Comparison of ENCODE assay signal across 8 mouse cellular contexts in the genomic region with DNA sequence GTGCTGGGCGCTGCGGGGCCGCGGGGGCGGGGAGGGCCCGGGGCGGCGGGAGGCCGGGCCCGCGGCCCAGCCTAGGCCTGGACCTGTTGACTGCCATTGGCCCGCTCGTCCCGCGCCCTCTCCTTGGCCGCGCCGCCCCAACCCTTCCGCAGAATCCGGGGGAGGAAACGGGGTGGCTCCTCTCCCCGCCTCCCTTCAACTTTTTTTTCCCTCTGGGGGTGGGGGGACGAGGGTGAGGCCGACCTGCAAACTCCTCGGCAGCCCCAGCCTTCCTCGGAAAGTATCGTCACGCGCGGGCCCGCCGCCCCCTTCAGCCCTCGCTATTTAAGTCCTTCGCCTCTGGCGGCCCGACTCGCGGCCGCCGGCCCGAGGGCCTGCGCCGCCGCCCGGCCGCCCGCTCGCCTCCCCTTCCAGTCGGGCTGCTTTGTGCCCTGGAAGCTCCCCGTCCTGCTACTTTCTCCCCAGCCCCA. TPM values are rescaled to one million over a fixed set of nuclear protein-coding genes. Genes with fewer than 3 reads are reported as not detected.
DNase-seq lines count a peak whose midpoint lies in the region; ATAC-seq and TF ChIP-seq lines count a peak whose summit lies in the region.

No protein-coding gene starts in this region.

- ATAC-seq in Patski, result peak; percentile 97
- peak; percentile 94 for ATAC-seq in hindbrain, embryonic 14.5 days (ENCODE audit: low FRiP score)
- ATAC-seq in megakaryocyte, adult 5-6 weeks (ENCODE audit: poor library complexity, severe bottlenecking), result peak; percentile 84

- TF ChIP-seq CTCF in Patski (IDR thresholded peaks at IDR 0.05), result no peak

- POLR2A ChIA-PET in Patski (lab: Charles Lee), result interaction anchor here (1.1 to 4.4 kb wide), 5 partner anchors 8 to 709 kb away, joined by 3 to 41 read pairs (median 10); partner anchors contain the start of gene Skida1

- DNase-seq in Patski (ENCODE audit: low read depth, low spot score), result no peak
- DNase-seq in cerebellum, postnatal 14 days, result peak; percentile 87 to 92
- peak; percentile 61 to 70 for DNase-seq in frontal cortex, postnatal 25 days (ENCODE audit: low spot score in 2 of 2)
- DNase-seq in hindbrain, embryonic 14.5 days (ENCODE audit: low spot score), result peak; percentile 82
- peak; percentile 73 to 78 for DNase-seq in left cerebral cortex, adult 18-20 months (ENCODE audit: low spot score in 2 of 2)
- DNase-seq in right cerebral cortex, adult 18-20 months, result peak; percentile 89
- DNase-seq in urinary bladder, postnatal 25 days (ENCODE audit: low spot score), result peak; percentile 85

- CTCF ChIA-PET in Patski (lab: Charles Lee), result interaction anchor here (1.1 kb wide), 1 partner anchor 28 kb away, joined by 3 read pairs; no protein-coding TSS in a partner anchor

- WGBS in hindbrain, embryonic 14.5 days, result under 1% methylated on average over 47 of the region's 50 CpGs

- peak overlapping the region; percentile 99 for H3K27ac ChIP-seq in hindbrain, embryonic 14.5 days

- no peaks in the 10 kb centered on the region for H3K27me3 ChIP-seq in Patski
- H3K27me3 ChIP-seq in hindbrain, embryonic 14.5 days (ENCODE audit: control insufficient read depth, insufficient read depth, low read length), result no peaks in the 10 kb centered on the region

- peak overlapping the region; percentile 64 for H3K4me3 ChIP-seq in hindbrain, embryonic 14.5 days (replicated peaks; ENCODE audit: low read length)

- H3K9me3 ChIP-seq in hindbrain, embryonic 14.5 days (ENCODE audit: control insufficient read depth, low read length), result no peaks in the 10 kb centered on the region

- H3K9ac ChIP-seq in hindbrain, embryonic 14.5 days, result peak overlapping the region; percentile 94

- no peaks in the 10 kb centered on the region for H3K36me3 ChIP-seq in hindbrain, embryonic 14.5 days (replicated peaks; ENCODE audit: control insufficient read depth, insufficient read depth)

- H3K4me1 ChIP-seq in hindbrain, embryonic 14.5 days (replicated peaks; ENCODE audit: control insufficient read depth, insufficient read depth, low read length), result peaks cover 15% of the 10 kb centered on the region

- peak overlapping the region; percentile 77 for H3K4me2 ChIP-seq in hindbrain, embryonic 14.5 days (replicated peaks)

- in situ Hi-C loops in Patski (cut with MboI; ENCODE audit: low pct_unique_long_range_greater_than_20kb), result loop anchor here (10.0 kb wide), 2 partner anchors 618 to 708 kb away; partner anchors contain the start of genes Bmi1 and Commd3

RNA-seq across cellular contexts. Expression of gene Mllt10, which starts 1.8 kb away (rescaled TPM):
- polyA plus RNA-seq in Patski (2021), result 28.5 TPM
- polyA plus RNA-seq in hindbrain, embryonic 14.5 days (2014; fragmentation: Nextera tagmentation; extraction: Ambion mirVana), result 26.8 and 33.1 TPM in 2 replicates
- total RNA-seq in left cerebral cortex, adult 18-20 months (2021), result 10 to 100 TPM; 51.5 to 55.7 TPM
- 41.5 and 50.7 TPM in 2 replicates for total RNA-seq in megakaryocyte, adult 5-6 weeks (2015)
- total RNA-seq in megakaryocyte, adult 5-6 weeks (2017), result 47.3 and 52.8 TPM in 2 replicates

RNA-seq across cellular contexts. Expression of gene Skida1, which starts 8.0 kb away (rescaled TPM):
- 4.4 TPM for polyA plus RNA-seq in Patski (2021)
- 4.9 and 5.4 TPM in 2 replicates for polyA plus RNA-seq in hindbrain, embryonic 14.5 days (2014; fragmentation: Nextera tagmentation; extraction: Ambion mirVana)
- total RNA-seq in left cerebral cortex, adult 18-20 months (2021), result 1 to 10 TPM; 7.4 to 8.7 TPM
- total RNA-seq in megakaryocyte, adult 5-6 weeks (2015), result 0.09 TPM in 1 of 2 replicates, not detected in the other
- not detected in 2 replicates for total RNA-seq in megakaryocyte, adult 5-6 weeks (2017)

RNA-seq across cellular contexts. Expression of gene A930004D18Rik, which starts 19.3 kb away (rescaled TPM):
- 10.2 TPM for polyA plus RNA-seq in Patski (2021)
- 5.7 and 6.3 TPM in 2 replicates for polyA plus RNA-seq in hindbrain, embryonic 14.5 days (2014; fragmentation: Nextera tagmentation; extraction: Ambion mirVana)
- total RNA-seq in left cerebral cortex, adult 18-20 months (2021), result 1 to 10 TPM; 2.9 to 5.6 TPM
- not detected in 2 replicates for total RNA-seq in megakaryocyte, adult 5-6 weeks (2015)
- 0.22 and 0.24 TPM in 2 replicates for total RNA-seq in megakaryocyte, adult 5-6 weeks (2017)

Comparison
In these comparisons a context has a peak if more than half of its experiments do, and no peak if none do; other contexts are left out.
1. RNA of gene Skida1, which starts 8.0 kb away (total RNA-seq): 7.4 to 8.7 TPM in left cerebral cortex, adult 18-20 months; 0.09 TPM in megakaryocyte, adult 5-6 weeks; every median in the first group is over 4 times any median in the second.
2. Peak in every context shown above with its lines, with median percentiles within 50 percentile points of each other: ATAC-seq.